Mouse (Mus musculus): ENCODE data around the gene Vmn2r-ps159. TPM values are rescaled to one million over a fixed set of nuclear protein-coding genes. Genes with fewer than 3 reads are reported as not detected.

Gene Vmn2r-ps159
- polyA plus RNA-seq (2014; fragmentation: Illumina TruSeq; extraction: RNeasy Lipid Tissue Mini Kit (QIAGEN cat#74804); ENCODE audit: insufficient read depth, low read depth, low replicate concordance): not detected

GRCm38 (mm10) chr4:156330803-156331202 lies at the start of gene Vmn2r-ps159:
Vmn2r-ps159 (plus strand) TSS chr4:156331103.

Other genes starting within 250 kb of the Vmn2r-ps159 start
- gene 9430015G10Rik, start 221.1 kb upstream of the Vmn2r-ps159 start, polyA plus RNA-seq (2014; fragmentation: Illumina TruSeq; extraction: RNeasy Lipid Tissue Mini Kit (QIAGEN cat#74804); ENCODE audit: insufficient read depth, low read depth, low replicate concordance): 4.0 TPM
- not detected for gene Rnf223, start 200.6 kb upstream of the Vmn2r-ps159 start, polyA plus RNA-seq (2014; fragmentation: Illumina TruSeq; extraction: RNeasy Lipid Tissue Mini Kit (QIAGEN cat#74804); ENCODE audit: insufficient read depth, low read depth, low replicate concordance)
- 53.1 TPM for gene Agrn, start 133.6 kb upstream of the Vmn2r-ps159 start, polyA plus RNA-seq (2014; fragmentation: Illumina TruSeq; extraction: RNeasy Lipid Tissue Mini Kit (QIAGEN cat#74804); ENCODE audit: insufficient read depth, low read depth, low replicate concordance)
- 46.9 TPM for gene Isg15, start 130.3 kb upstream of the Vmn2r-ps159 start, polyA plus RNA-seq (2014; fragmentation: Illumina TruSeq; extraction: RNeasy Lipid Tissue Mini Kit (QIAGEN cat#74804); ENCODE audit: insufficient read depth, low read depth, low replicate concordance)
- 2.0 TPM for gene AW011738, start 127.8 kb upstream of the Vmn2r-ps159 start, polyA plus RNA-seq (2014; fragmentation: Illumina TruSeq; extraction: RNeasy Lipid Tissue Mini Kit (QIAGEN cat#74804); ENCODE audit: insufficient read depth, low read depth, low replicate concordance)
- gene Perm1, start 115.2 kb upstream of the Vmn2r-ps159 start, polyA plus RNA-seq (2014; fragmentation: Illumina TruSeq; extraction: RNeasy Lipid Tissue Mini Kit (QIAGEN cat#74804); ENCODE audit: insufficient read depth, low read depth, low replicate concordance): 1.2 TPM
- gene Plekhn1, start 96.2 kb upstream of the Vmn2r-ps159 start, polyA plus RNA-seq (2014; fragmentation: Illumina TruSeq; extraction: RNeasy Lipid Tissue Mini Kit (QIAGEN cat#74804); ENCODE audit: insufficient read depth, low read depth, low replicate concordance): 11.9 TPM
- gene Noc2l, start 95.1 kb upstream of the Vmn2r-ps159 start, polyA plus RNA-seq (2014; fragmentation: Illumina TruSeq; extraction: RNeasy Lipid Tissue Mini Kit (QIAGEN cat#74804); ENCODE audit: insufficient read depth, low read depth, low replicate concordance): 23.9 TPM
- not detected for gene Samd11, start 75.4 kb upstream of the Vmn2r-ps159 start, polyA plus RNA-seq (2014; fragmentation: Illumina TruSeq; extraction: RNeasy Lipid Tissue Mini Kit (QIAGEN cat#74804); ENCODE audit: insufficient read depth, low read depth, low replicate concordance)